Mouse (Mus musculus): ENCODE measurements around the gene Prss46. TPM values are rescaled to one million over a fixed set of nuclear protein-coding genes. Genes with fewer than 3 reads are reported as not detected.

Prss46 gene
- total and polyA plus RNA-seq, 3 experiments, result not detected

DNA sequence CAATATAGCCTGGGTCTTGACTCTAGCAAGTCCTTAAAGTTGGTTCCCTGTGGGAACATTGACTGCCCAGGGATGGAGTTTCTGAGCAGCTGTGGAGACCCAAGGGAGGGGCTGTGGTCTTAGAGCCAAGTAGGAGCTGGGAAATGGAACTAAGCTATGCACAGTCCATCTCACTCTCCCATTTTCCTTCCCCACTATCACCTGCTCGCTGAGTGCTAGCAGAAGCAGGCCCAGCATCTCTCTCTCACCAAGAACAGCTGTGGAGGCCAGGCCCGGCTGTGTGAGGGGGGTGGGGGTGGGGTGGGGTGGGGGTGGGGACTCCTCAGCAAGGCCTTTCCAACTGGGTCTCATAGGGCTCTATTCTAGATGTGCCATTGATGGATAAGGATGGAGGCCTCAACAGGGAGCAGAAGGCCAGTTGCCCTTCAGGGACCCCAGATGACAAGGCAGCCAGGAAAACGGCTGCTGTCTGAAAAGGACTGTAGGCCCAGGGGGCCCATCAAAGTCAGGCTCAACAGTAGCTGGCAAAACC lies 30.4 kb downstream of the Prss46 start:
- Histone ChIP-seq H3K36me3 (replicated peaks in 1 of 2; ENCODE audit: control insufficient read depth in 1 of 2, insufficient read depth in 1 of 2, low read length in 1 of 2) (no peaks in the 10 kb centered on the region), H3K27ac (ENCODE audit: insufficient read depth, low read depth) (no peak overlapping the region), H3K79me2 (replicated peaks; ENCODE audit: control insufficient read depth, extremely low read depth, insufficient read depth, poor library complexity, severe bottlenecking) (no peaks in the 10 kb centered on the region), H3K9me3 (replicated peaks; ENCODE audit: low read length) (no peaks in the 10 kb centered on the region), H3K9ac (ENCODE audit: insufficient read depth, low read depth) (no peak overlapping the region), H3K4me1 (ENCODE audit: control insufficient read depth in 1 of 2, insufficient read depth in 2 of 2) (no peaks in the 10 kb centered on the region), H3K4me2 (ENCODE audit: insufficient read depth, low read depth, poor library complexity, severe bottlenecking) (no peak overlapping the region), H3K4me3 (replicated peaks in 1 of 3; ENCODE audit: low read depth in 2 of 3, low read length in 2 of 3, poor library complexity in 1 of 3) (no peak overlapping the region), H3K27me3 (replicated peaks) (peaks cover 12% of the 10 kb centered on the region)
- dilution Hi-C loops (cut with MboI; ENCODE audit: extremely low pct_ligation_motif_present, extremely low pct_unique_long_range_greater_than_20kb, low sequenced_read_pairs), result no loop called here
- no peak for TF ChIP-seq TCF12 (IDR thresholded peaks at IDR 0.05; ENCODE audit: low read depth, low read length)
- TF ChIP-seq USF2 (conservative IDR thresholded peaks at IDR 0.05; ENCODE audit: low read depth, low read length), result no peak
- no peak for TF ChIP-seq NELFE (IDR thresholded peaks at IDR 0.05; ENCODE audit: low read depth, low read length)
- TF ChIP-seq CHD2 (IDR thresholded peaks at IDR 0.05; ENCODE audit: low read length), result no peak
- no peak for TF ChIP-seq BHLHE40 (IDR thresholded peaks at IDR 0.05; ENCODE audit: low read depth, low read length)
- TF ChIP-seq ZKSCAN1 (IDR thresholded peaks at IDR 0.05; ENCODE audit: borderline replicate concordance, low read depth, low read length), result no peak
- TF ChIP-seq RCOR1 (conservative IDR thresholded peaks at IDR 0.05; ENCODE audit: low read depth, low read length), result no peak
- TF ChIP-seq NRF1 (IDR thresholded peaks at IDR 0.05; ENCODE audit: low read depth, low read length), result no peak
- in situ Hi-C loops (cut with MboI; ENCODE audit: low pct_ligation_motif_present, low pct_unique_long_range_greater_than_20kb, low sequenced_read_pairs), result loop anchor here (5.0 kb wide), 1 partner anchor 147 kb away; no protein-coding TSS in a partner anchor
- DNase-seq (ENCODE audit: extremely low read depth), result no peak

DNA sequence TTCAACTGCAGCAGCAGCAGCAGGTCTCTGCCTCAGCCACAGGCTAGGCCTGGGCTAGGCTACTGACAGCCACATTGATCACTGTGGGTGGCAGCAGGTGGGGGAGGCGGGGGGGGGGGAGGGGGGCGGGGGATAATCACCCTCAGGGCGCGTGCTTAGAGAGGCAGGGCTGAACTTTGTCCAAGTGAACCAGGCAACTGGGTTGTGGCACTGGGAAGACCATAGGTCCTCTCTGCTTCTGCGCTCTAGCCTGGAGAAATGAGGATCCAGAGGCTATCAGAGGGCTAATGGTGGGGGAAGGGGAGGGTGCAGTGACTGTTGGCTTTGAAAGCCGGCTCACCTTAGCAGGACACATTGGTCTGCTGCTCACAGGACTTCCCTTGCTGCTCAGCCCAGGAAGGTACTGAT lies 31.0 kb downstream of the Prss46 start:
- DNase-seq (ENCODE audit: extremely low read depth), result no peak
- in situ Hi-C loops (cut with MboI; ENCODE audit: low pct_ligation_motif_present, low pct_unique_long_range_greater_than_20kb, low sequenced_read_pairs), result loop anchor here (5.0 kb wide), 1 partner anchor 148 kb away; no protein-coding TSS in a partner anchor
- TF ChIP-seq E2F4 (IDR thresholded peaks at IDR 0.05; ENCODE audit: insufficient replicate concordance, low read depth, low read length) (no peak), NELFE (IDR thresholded peaks at IDR 0.05; ENCODE audit: low read depth, low read length) (no peak), POLR2A (IDR thresholded peaks at IDR 0.05; ENCODE audit: low read depth, low read length) (no peak), BHLHE40 (IDR thresholded peaks at IDR 0.05; ENCODE audit: low read depth, low read length) (no peak), IRF4 (IDR thresholded peaks at IDR 0.05; ENCODE audit: low read depth, low read length) (no peak), TBP (conservative IDR thresholded peaks at IDR 0.05; ENCODE audit: low read depth, low read length) (no peak), MYC (IDR thresholded peaks at IDR 0.05; ENCODE audit: low read depth, low read length) (no peak)
- peaks cover 17% of the 10 kb centered on the region for H3K27me3 ChIP-seq (replicated peaks)
- no peaks in the 10 kb centered on the region for H3K9me3 ChIP-seq (replicated peaks; ENCODE audit: low read length)
- no peaks in the 10 kb centered on the region for H3K79me2 ChIP-seq (replicated peaks; ENCODE audit: control insufficient read depth, extremely low read depth, insufficient read depth, poor library complexity, severe bottlenecking)
- H3K4me3 ChIP-seq (replicated peaks in 1 of 3; ENCODE audit: low read depth in 2 of 3, low read length in 2 of 3, poor library complexity in 1 of 3), result no peak overlapping the region
- H3K9ac ChIP-seq (ENCODE audit: insufficient read depth, low read depth), result no peak overlapping the region
- no peaks in the 10 kb centered on the region for H3K36me3 ChIP-seq (replicated peaks in 1 of 2; ENCODE audit: control insufficient read depth in 1 of 2, insufficient read depth in 1 of 2, low read length in 1 of 2)
- H3K4me2 ChIP-seq (ENCODE audit: insufficient read depth, low read depth, poor library complexity, severe bottlenecking), result no peak overlapping the region
- no peak overlapping the region for H3K27ac ChIP-seq (ENCODE audit: insufficient read depth, low read depth)
- H3K4me1 ChIP-seq (ENCODE audit: control insufficient read depth in 1 of 2, insufficient read depth in 2 of 2), result no peaks in the 10 kb centered on the region
- dilution Hi-C loops (cut with MboI; ENCODE audit: extremely low pct_ligation_motif_present, extremely low pct_unique_long_range_greater_than_20kb, low sequenced_read_pairs), result no loop called here

DNA sequence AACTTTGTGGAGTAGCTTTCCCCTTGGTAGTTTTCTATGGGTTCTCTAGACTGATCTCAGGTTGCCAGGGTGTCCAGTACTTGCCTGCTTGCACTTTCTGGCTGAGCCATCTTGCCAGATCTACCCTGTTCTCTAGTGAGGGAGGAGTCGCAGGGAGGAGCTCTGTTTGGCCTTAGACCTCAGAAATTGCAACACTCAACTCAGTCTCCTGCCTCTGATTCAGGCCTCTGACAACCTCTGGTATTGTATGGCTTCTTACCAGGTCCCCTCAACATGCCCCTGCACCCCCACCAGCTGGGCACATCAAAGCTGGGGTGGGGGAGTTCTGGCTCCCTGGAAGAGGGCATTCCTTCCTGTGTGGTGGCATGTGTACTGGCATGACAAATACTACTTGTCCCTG lies 33.0 kb downstream of the Prss46 start:
- no peaks in the 10 kb centered on the region for H3K79me2 ChIP-seq (replicated peaks; ENCODE audit: control insufficient read depth, extremely low read depth, insufficient read depth, poor library complexity, severe bottlenecking)
- H3K27ac ChIP-seq (ENCODE audit: insufficient read depth, low read depth), result no peak overlapping the region
- H3K4me3 ChIP-seq (replicated peaks in 1 of 3; ENCODE audit: low read depth in 2 of 3, low read length in 2 of 3, poor library complexity in 1 of 3), result no peak overlapping the region
- H3K9me3 ChIP-seq (replicated peaks; ENCODE audit: low read length), result no peaks in the 10 kb centered on the region
- in situ Hi-C loops (cut with MboI; ENCODE audit: low pct_ligation_motif_present, low pct_unique_long_range_greater_than_20kb, low sequenced_read_pairs), result loop anchor here (5.0 kb wide), 1 partner anchor 150 kb away; no protein-coding TSS in a partner anchor
- H3K4me2 ChIP-seq (ENCODE audit: insufficient read depth, low read depth, poor library complexity, severe bottlenecking), result no peak overlapping the region
- dilution Hi-C loops (cut with MboI; ENCODE audit: extremely low pct_ligation_motif_present, extremely low pct_unique_long_range_greater_than_20kb, low sequenced_read_pairs), result no loop called here
- no peak for TF ChIP-seq ZKSCAN1 (IDR thresholded peaks at IDR 0.05; ENCODE audit: borderline replicate concordance, low read depth, low read length)
- no peak for TF ChIP-seq HCFC1 (IDR thresholded peaks at IDR 0.05; ENCODE audit: low read depth, low read length)
- no peak for TF ChIP-seq POLR2AphosphoS2 (IDR thresholded peaks at IDR 0.05; ENCODE audit: low read depth, low read length)
- TF ChIP-seq SIN3A (IDR thresholded peaks at IDR 0.05; ENCODE audit: low read length), result no peak
- TF ChIP-seq JUN (IDR thresholded peaks at IDR 0.05; ENCODE audit: insufficient read depth, low read depth, low read length), result no peak
- H3K27me3 ChIP-seq (replicated peaks), result peaks cover 29% of the 10 kb centered on the region
- no peak for DNase-seq (ENCODE audit: extremely low read depth)
- no peaks in the 10 kb centered on the region for H3K36me3 ChIP-seq (replicated peaks in 1 of 2; ENCODE audit: control insufficient read depth in 1 of 2, insufficient read depth in 1 of 2, low read length in 1 of 2)
- H3K4me1 ChIP-seq (ENCODE audit: control insufficient read depth in 1 of 2, insufficient read depth in 2 of 2), result no peaks in the 10 kb centered on the region
- H3K9ac ChIP-seq (ENCODE audit: insufficient read depth, low read depth), result no peak overlapping the region

Measured in CH12.LX (cell line).